Mouse (Mus musculus): Measurements from ENCODE around the gene Crtap. TPM values are rescaled to one million over a fixed set of nuclear protein-coding genes. Genes with fewer than 3 reads are reported as not detected.
A peak's percentile ranks its signal among the peaks of the same experiment; 100 is the strongest.

Crtap gene
- polyA plus RNA-seq, 1 experiment, result 12.9 TPM

DNA sequence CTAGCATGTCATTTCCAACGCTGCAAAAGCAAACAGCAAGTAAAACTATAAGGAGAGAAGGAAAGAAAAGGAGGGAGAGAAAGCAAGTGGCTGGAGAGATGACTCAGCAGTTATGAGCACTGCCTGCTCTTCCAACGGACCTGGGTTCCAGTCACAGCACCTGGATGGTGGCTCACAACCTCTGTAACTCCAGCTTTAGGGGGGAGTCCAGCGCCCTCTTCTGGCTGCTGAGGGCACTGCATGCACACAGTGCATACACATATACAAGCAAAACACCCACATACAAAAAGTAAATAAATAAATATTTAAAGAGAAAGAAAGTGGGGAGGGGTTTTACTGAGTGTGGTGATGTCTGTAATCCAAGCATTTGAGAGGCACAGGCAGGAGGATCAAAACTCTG lies 30.6 kb upstream of the Crtap start:
- DNase-seq, result no peak
- Histone ChIP-seq H3K4me1 (ENCODE audit: control insufficient read depth, insufficient read depth, low read length) (no peaks in the 10 kb centered on the region), H3K4me3 (replicated peaks; ENCODE audit: insufficient read depth, low read depth, low read length) (no peak overlapping the region), H3K27me3 (ENCODE audit: control insufficient read depth, insufficient read depth, low read length) (no peaks in the 10 kb centered on the region), H3K27ac (ENCODE audit: insufficient read depth, low read length) (no peak overlapping the region)
- 77% methylated on average over 3 of the region's 3 CpGs for WGBS
- TF ChIP-seq POLR2A (IDR thresholded peaks at IDR 0.05; ENCODE audit: borderline replicate concordance, insufficient read depth, low read length), result no peak
- TF ChIP-seq CTCF (IDR thresholded peaks at IDR 0.05; ENCODE audit: borderline replicate concordance, insufficient read depth, low read depth, low read length), result peak; percentile 23; the same call in 1 of the 2 replicates

DNA sequence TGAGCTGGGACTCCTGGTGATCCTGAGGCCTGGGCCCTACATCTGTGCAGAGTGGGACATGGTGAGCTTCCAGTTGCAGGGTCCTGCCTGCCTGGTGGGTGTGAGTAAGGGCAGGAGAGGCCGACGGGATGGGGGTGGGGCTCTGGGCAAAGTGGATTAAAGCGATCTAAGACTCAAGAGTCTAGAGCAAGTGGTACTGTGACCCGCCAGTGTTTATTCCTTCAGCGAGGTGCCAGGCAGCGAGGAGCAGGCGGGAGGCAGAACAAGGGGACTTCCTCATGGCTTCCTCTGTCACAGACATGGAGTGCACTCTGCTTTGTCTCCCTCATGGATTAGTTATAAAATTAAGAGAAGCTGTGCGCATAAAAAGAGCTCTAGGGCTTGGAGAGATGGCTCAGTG lies 30.0 kb upstream of the Crtap start:
- no peak overlapping the region for H3K4me3 ChIP-seq (replicated peaks; ENCODE audit: insufficient read depth, low read depth, low read length)
- DNase-seq, result no peak
- WGBS, result 87% methylated on average over 8 of the region's 8 CpGs
- TF ChIP-seq POLR2A (IDR thresholded peaks at IDR 0.05; ENCODE audit: borderline replicate concordance, insufficient read depth, low read length) (no peak), CTCF (IDR thresholded peaks at IDR 0.05; ENCODE audit: borderline replicate concordance, insufficient read depth, low read depth, low read length) (no peak)
- no peaks in the 10 kb centered on the region for H3K27me3 ChIP-seq (ENCODE audit: control insufficient read depth, insufficient read depth, low read length)
- H3K4me1 ChIP-seq (ENCODE audit: control insufficient read depth, insufficient read depth, low read length), result no peaks in the 10 kb centered on the region
- H3K27ac ChIP-seq (ENCODE audit: insufficient read depth, low read length), result no peak overlapping the region

DNA sequence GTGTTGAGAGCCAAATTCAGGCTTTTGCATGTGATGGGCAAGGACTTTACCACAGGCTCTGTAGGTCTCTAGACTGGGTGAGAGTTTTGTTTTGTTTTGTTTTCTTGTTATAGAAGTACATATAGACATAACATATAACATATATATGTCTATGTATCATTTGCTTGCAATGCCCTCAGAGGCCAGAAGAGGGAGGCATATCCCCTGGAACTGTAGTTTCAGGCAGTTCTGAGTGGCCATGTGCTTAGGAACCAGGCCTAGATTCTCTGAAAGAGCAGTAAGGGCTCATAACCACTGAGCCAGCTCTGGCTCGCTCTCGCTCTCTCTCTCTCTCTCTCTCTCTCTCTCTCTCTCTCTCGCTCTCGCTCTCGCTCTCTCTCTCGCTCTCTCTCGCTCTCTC lies 27.7 kb upstream of the Crtap start:
- TF ChIP-seq CTCF (IDR thresholded peaks at IDR 0.05; ENCODE audit: borderline replicate concordance, insufficient read depth, low read depth, low read length) (peak; percentile 35; the same call in 1 of the 2 replicates), POLR2A (IDR thresholded peaks at IDR 0.05; ENCODE audit: borderline replicate concordance, insufficient read depth, low read length) (no peak)
- WGBS, result 81% methylated on average over 7 of the region's 7 CpGs

DNA sequence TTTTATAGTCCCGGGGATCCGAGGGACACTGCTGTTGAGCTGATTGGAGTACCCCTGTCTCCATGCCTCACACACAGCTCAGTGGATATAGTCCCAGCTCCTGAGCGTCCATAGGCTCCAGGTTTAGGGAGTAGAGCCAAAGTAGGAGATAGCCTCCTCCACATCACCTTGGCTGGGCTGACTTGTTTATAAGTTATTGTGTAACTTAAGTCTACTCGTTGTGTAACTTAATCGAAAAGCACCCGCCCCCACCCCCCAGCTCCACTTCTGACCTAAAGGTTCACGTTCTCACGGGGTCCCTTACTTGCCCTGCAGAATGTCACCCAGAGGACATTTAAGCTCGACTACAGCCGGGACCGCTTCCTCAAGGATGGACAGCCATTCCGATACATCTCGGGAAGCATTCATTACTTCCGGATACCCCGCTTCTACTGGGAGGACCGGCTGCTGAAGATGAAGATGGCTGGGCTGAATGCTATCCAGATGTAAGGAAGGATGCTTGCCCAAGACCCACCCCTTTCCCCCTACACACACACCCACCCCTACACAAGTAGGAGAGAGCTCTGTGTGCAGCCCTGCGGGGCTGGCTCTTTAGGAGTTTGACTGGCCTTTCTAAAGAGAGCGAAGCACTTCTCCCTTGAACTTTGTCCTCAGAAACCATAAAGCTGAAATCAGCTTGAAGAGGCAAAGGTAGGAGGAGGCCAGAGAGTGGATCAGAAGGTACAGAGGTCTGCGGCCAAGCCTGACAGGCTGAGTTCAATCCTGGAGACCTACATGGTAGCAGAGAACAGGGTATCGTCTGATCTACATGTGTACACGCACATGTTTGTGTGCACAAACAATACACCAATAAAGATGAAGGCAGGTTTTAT lies 26.4 kb upstream of the Crtap start:
- no peak overlapping the region for H3K4me3 ChIP-seq (replicated peaks; ENCODE audit: insufficient read depth, low read depth, low read length)
- no peaks in the 10 kb centered on the region for H3K27me3 ChIP-seq (ENCODE audit: control insufficient read depth, insufficient read depth, low read length)
- no peak for TF ChIP-seq POLR2A (IDR thresholded peaks at IDR 0.05; ENCODE audit: borderline replicate concordance, insufficient read depth, low read length)
- no peak for TF ChIP-seq CTCF (IDR thresholded peaks at IDR 0.05; ENCODE audit: borderline replicate concordance, insufficient read depth, low read depth, low read length)
- 91% methylated on average over 21 of the region's 21 CpGs for WGBS
- H3K27ac ChIP-seq (ENCODE audit: insufficient read depth, low read length), result no peak overlapping the region
- no peaks in the 10 kb centered on the region for H3K4me1 ChIP-seq (ENCODE audit: control insufficient read depth, insufficient read depth, low read length)
- DNase-seq, result no peak

More for the DNA sequence above, 27.7 kb upstream of the Crtap start:
- Histone ChIP-seq H3K4me1 (ENCODE audit: control insufficient read depth, insufficient read depth, low read length) (no peaks in the 10 kb centered on the region), H3K27ac (ENCODE audit: insufficient read depth, low read length) (no peak overlapping the region), H3K4me3 (replicated peaks; ENCODE audit: insufficient read depth, low read depth, low read length) (no peak overlapping the region), H3K27me3 (ENCODE audit: control insufficient read depth, insufficient read depth, low read length) (no peaks in the 10 kb centered on the region)
- DNase-seq, result no peak

DNA sequence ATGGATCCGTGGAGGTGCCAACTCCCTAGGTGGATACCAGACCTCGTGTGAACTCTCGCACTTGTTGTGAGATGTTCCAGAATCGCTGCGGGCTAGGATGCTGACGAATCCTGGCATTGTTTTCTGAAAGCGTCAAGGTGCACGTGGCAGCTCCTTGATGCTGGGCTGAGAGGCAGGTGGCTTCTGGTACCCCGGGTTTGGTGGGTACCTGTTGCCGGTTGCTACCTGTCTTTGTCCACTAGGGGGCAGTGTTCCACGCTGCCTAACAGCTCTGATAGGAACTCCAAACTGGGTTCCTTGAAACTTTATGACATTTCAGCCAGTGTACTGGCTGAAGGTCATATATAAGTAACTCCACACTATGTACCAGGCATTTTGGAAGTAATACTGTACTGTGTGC lies 25.2 kb upstream of the Crtap start:
- Histone ChIP-seq H3K4me3 (replicated peaks; ENCODE audit: insufficient read depth, low read depth, low read length) (no peak overlapping the region), H3K27me3 (ENCODE audit: control insufficient read depth, insufficient read depth, low read length) (no peaks in the 10 kb centered on the region), H3K27ac (ENCODE audit: insufficient read depth, low read length) (no peak overlapping the region), H3K4me1 (ENCODE audit: control insufficient read depth, insufficient read depth, low read length) (no peaks in the 10 kb centered on the region)
- DNase-seq, result peak; percentile 25 to 37
- 21% methylated on average over 11 of the region's 11 CpGs for WGBS
- TF ChIP-seq CTCF (IDR thresholded peaks at IDR 0.05; ENCODE audit: borderline replicate concordance, insufficient read depth, low read depth, low read length), result peak; percentile 81
- no peak for TF ChIP-seq POLR2A (IDR thresholded peaks at IDR 0.05; ENCODE audit: borderline replicate concordance, insufficient read depth, low read length)

DNA sequence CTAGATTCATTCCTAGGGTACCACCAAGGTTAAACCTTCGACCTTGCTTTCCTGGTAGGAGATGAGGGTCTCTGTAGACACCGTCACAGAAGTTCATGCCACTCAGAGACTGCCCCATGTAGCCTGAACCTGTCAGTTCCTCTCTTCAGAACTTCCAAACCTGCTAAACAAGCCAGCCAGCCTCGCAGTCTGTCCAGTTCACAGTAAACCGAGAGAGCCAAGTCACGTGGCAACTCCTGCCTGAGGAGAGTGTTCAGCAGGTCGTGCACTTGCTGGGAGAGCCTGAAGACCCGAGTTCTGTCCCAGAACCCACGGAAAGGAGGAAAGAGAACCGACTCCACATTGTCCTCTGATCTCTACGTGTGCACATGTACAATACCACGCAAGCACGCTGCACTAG lies 23.4 kb upstream of the Crtap start:
- H3K4me3 ChIP-seq (replicated peaks; ENCODE audit: insufficient read depth, low read depth, low read length), result no peak overlapping the region
- whole genome bisulfite sequencing, result 82% methylated on average over 12 of the region's 12 CpGs
- no peaks in the 10 kb centered on the region for H3K4me1 ChIP-seq (ENCODE audit: control insufficient read depth, insufficient read depth, low read length)
- TF ChIP-seq POLR2A (IDR thresholded peaks at IDR 0.05; ENCODE audit: borderline replicate concordance, insufficient read depth, low read length), result no peak
- no peak for TF ChIP-seq CTCF (IDR thresholded peaks at IDR 0.05; ENCODE audit: borderline replicate concordance, insufficient read depth, low read depth, low read length)
- H3K27ac ChIP-seq (ENCODE audit: insufficient read depth, low read length), result no peak overlapping the region
- no peaks in the 10 kb centered on the region for H3K27me3 ChIP-seq (ENCODE audit: control insufficient read depth, insufficient read depth, low read length)
- no peak for DNase-seq

DNA sequence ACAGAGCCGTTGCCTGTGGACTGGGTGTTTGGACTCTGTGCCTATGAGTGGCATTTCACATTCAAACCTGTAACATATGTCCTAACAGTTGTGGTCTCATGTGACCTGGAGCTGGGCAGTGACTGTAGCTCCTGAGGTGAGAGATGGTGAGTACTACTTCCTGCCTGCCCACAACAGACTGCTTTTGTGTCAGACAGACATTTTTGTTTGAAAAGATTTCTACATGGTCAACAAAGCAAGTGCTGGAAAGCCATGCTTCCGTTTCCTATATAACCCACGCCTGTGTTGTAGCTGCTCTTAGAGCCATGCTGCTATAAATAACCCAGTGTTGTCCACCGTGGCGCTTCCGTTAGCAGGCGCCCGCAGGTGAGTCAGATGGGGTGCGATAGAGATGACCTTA lies 21.9 kb upstream of the Crtap start:
- DNase-seq, result no peak
- Histone ChIP-seq H3K4me3 (replicated peaks; ENCODE audit: insufficient read depth, low read depth, low read length) (no peak overlapping the region), H3K4me1 (ENCODE audit: control insufficient read depth, insufficient read depth, low read length) (no peaks in the 10 kb centered on the region), H3K27me3 (ENCODE audit: control insufficient read depth, insufficient read depth, low read length) (no peaks in the 10 kb centered on the region), H3K27ac (ENCODE audit: insufficient read depth, low read length) (no peak overlapping the region)
- TF ChIP-seq POLR2A (IDR thresholded peaks at IDR 0.05; ENCODE audit: borderline replicate concordance, insufficient read depth, low read length) (no peak), CTCF (IDR thresholded peaks at IDR 0.05; ENCODE audit: borderline replicate concordance, insufficient read depth, low read depth, low read length) (no peak)
- 88% methylated on average over 9 of the region's 9 CpGs for WGBS

DNA sequence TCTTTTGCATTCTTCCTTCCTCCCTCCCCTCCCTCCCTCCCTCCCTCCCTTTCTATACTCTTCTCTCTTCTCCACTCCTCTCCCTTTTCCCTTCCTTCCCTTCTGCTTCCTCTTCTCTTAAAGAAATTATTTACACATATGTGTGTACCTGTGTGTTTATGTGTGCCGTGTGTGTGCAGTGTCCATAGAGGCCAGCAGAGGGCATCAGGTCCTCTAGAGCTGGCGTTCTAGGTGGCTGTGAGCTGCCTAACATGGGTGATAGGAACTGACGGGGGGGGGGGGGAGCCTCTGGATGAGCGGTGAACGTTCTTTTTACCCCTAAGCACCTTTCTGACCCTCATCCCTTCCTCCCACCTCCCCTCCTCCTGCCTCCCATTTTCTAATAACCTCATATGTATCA lies 20.8 kb upstream of the Crtap start:
- WGBS, result 84% methylated on average over 5 of the region's 5 CpGs
- no peaks in the 10 kb centered on the region for H3K4me1 ChIP-seq (ENCODE audit: control insufficient read depth, insufficient read depth, low read length)
- no peak for DNase-seq
- H3K27ac ChIP-seq (ENCODE audit: insufficient read depth, low read length), result no peak overlapping the region
- TF ChIP-seq POLR2A (IDR thresholded peaks at IDR 0.05; ENCODE audit: borderline replicate concordance, insufficient read depth, low read length), result no peak
- no peak for TF ChIP-seq CTCF (IDR thresholded peaks at IDR 0.05; ENCODE audit: borderline replicate concordance, insufficient read depth, low read depth, low read length)
- no peak overlapping the region for H3K4me3 ChIP-seq (replicated peaks; ENCODE audit: insufficient read depth, low read depth, low read length)
- no peaks in the 10 kb centered on the region for H3K27me3 ChIP-seq (ENCODE audit: control insufficient read depth, insufficient read depth, low read length)

Measured in cerebellum, adult 2 months (tissue).